Mouse (Mus musculus): ENCODE data around the gene Dgcr8. TPM values are rescaled to one million over a fixed set of nuclear protein-coding genes. Genes with fewer than 3 reads are reported as not detected.

The Dgcr8 gene
- polyA plus RNA-seq (2014; fragmentation: Illumina TruSeq; extraction: RNeasy Lipid Tissue Mini Kit (QIAGEN cat#74804); ENCODE audit: low read depth, low replicate concordance), result 27.5 TPM

DNA sequence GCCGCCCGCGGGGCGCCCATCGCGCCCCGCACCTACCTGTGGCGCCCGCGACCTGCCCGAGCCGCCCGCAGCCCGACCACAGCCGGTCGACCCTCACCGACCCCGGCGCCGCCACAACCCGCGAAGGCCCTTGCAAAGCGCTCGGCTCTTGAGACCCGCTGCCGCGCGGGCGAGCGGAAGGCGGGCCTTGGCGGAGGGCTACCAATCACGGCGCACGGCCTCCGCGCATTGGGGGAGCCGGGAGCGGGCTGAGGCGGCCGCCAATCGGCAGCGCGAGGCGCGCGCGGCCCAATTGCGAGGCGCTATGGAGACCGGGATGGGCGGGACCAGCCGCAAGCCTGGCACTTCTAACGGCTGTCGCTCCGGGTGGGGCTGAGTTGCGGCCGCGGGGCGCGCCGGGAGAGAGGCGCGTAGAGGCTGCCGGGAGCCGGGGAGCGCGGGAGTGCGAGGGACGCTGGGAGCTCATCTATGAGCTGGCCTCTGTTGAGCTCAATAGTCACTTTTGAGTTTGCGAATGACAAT, at the start of gene Dgcr8:
Dgcr8 (minus strand) TSS at position 180 of the 522 bp plus-strand sequence.

DNA sequence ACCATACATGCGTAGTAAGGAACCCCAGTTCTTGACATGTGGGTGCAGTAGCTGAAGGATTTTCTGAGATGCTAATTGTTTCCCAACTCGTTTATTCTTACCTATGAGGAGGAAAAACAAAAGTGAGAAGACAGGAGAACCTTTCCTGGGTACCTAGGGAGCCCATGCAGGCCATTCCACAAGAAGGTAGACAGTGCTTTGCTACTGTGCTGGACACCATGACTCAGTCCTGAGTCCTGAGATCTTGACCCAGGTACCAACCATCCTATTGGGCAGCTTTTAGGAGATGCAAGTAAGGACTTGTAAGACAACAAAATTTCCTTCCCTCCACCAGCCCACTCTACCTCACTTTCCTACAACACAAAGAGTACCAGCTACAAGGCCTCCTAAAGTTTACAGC, 30.8 kb downstream of the Dgcr8 start, which contains the start of gene Gm49776:
Gm49776 (minus strand) TSS at position 101 of the 400 bp plus-strand sequence.

GRCm38 (mm10) chr16:18248433-18249363, 40.3 kb downstream of the Dgcr8 start, which contains the start of the genes Trmt2a and Ranbp1:
TSS of gene Trmt2a (plus strand) at chr16:18248679.
TSS of gene Ranbp1 (minus strand) at chr16:18248732.

GRCm38 (mm10) chr16:18234671-18235388, 54.2 kb downstream of the Dgcr8 start, which contains the start of gene Zdhhc8:
TSS of gene Zdhhc8 (minus strand) at chr16:18235136.

DNA sequence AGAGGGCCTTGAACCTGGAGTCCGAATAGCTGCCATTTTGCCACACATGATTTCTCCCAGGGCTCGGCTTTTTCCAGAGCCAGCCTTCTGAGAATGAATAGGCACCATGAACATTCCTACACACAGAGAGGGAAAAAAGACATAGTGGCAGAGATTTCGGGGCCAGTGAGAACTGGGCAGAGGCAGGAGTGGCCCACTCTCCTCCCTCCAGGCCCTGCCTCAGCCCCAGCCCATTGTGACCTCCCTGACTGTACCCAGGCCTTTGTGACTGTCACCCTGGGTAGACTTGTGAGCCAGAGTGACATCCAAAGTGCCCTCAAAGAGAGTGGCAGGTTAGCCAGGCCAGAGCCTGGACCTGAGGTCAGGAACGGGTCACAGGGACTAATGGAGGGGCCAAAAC, 71.5 kb downstream of the Dgcr8 start, which contains the start of gene Ccdc188:
Ccdc188 (plus strand) TSS at position 301 of the 400 bp plus-strand sequence.

Other genes with a start within 250 kb of the Dgcr8 start
- 27.1 TPM for gene Dgcr6, start 236.4 kb downstream of the Dgcr8 start, polyA plus RNA-seq (2014; fragmentation: Illumina TruSeq; extraction: RNeasy Lipid Tissue Mini Kit (QIAGEN cat#74804); ENCODE audit: low read depth, low replicate concordance)
- gene Prodh, start 199.0 kb downstream of the Dgcr8 start, polyA plus RNA-seq (2014; fragmentation: Illumina TruSeq; extraction: RNeasy Lipid Tissue Mini Kit (QIAGEN cat#74804); ENCODE audit: low read depth, low replicate concordance), result 0.10 TPM
- gene Rtn4r, start 161.6 kb downstream of the Dgcr8 start, polyA plus RNA-seq (2014; fragmentation: Illumina TruSeq; extraction: RNeasy Lipid Tissue Mini Kit (QIAGEN cat#74804); ENCODE audit: low read depth, low replicate concordance), result not detected
- 1.6 TPM for gene Ccdc188, start 71.4 kb downstream of the Dgcr8 start, polyA plus RNA-seq (2014; fragmentation: Illumina TruSeq; extraction: RNeasy Lipid Tissue Mini Kit (QIAGEN cat#74804); ENCODE audit: low read depth, low replicate concordance)
- not detected for gene Zdhhc8, start 54.1 kb downstream of the Dgcr8 start, polyA plus RNA-seq (2014; fragmentation: Illumina TruSeq; extraction: RNeasy Lipid Tissue Mini Kit (QIAGEN cat#74804); ENCODE audit: low read depth, low replicate concordance)
- gene Trmt2a, start 40.6 kb downstream of the Dgcr8 start, polyA plus RNA-seq (2014; fragmentation: Illumina TruSeq; extraction: RNeasy Lipid Tissue Mini Kit (QIAGEN cat#74804); ENCODE audit: low read depth, low replicate concordance), result 20.0 TPM
- gene Ranbp1, start 40.5 kb downstream of the Dgcr8 start, polyA plus RNA-seq (2014; fragmentation: Illumina TruSeq; extraction: RNeasy Lipid Tissue Mini Kit (QIAGEN cat#74804); ENCODE audit: low read depth, low replicate concordance), result 116 TPM
- gene Gm49776, start 30.9 kb downstream of the Dgcr8 start, polyA plus RNA-seq (2014; fragmentation: Illumina TruSeq; extraction: RNeasy Lipid Tissue Mini Kit (QIAGEN cat#74804); ENCODE audit: low read depth, low replicate concordance), result not detected
- gene Tango2, start 58.9 kb upstream of the Dgcr8 start, polyA plus RNA-seq (2014; fragmentation: Illumina TruSeq; extraction: RNeasy Lipid Tissue Mini Kit (QIAGEN cat#74804); ENCODE audit: low read depth, low replicate concordance), result 3.0 TPM
- 0.08 TPM for gene Arvcf, start 58.9 kb upstream of the Dgcr8 start, polyA plus RNA-seq (2014; fragmentation: Illumina TruSeq; extraction: RNeasy Lipid Tissue Mini Kit (QIAGEN cat#74804); ENCODE audit: low read depth, low replicate concordance)
- 0.42 TPM for gene Txnrd2, start 137.1 kb upstream of the Dgcr8 start, polyA plus RNA-seq (2014; fragmentation: Illumina TruSeq; extraction: RNeasy Lipid Tissue Mini Kit (QIAGEN cat#74804); ENCODE audit: low read depth, low replicate concordance)
- 2.1 TPM for gene Comt, start 137.6 kb upstream of the Dgcr8 start, polyA plus RNA-seq (2014; fragmentation: Illumina TruSeq; extraction: RNeasy Lipid Tissue Mini Kit (QIAGEN cat#74804); ENCODE audit: low read depth, low replicate concordance)
- gene Gnb1l, start 209.5 kb upstream of the Dgcr8 start, polyA plus RNA-seq (2014; fragmentation: Illumina TruSeq; extraction: RNeasy Lipid Tissue Mini Kit (QIAGEN cat#74804); ENCODE audit: low read depth, low replicate concordance), result 15.6 TPM
- gene Rtl10, start 209.7 kb upstream of the Dgcr8 start, polyA plus RNA-seq (2014; fragmentation: Illumina TruSeq; extraction: RNeasy Lipid Tissue Mini Kit (QIAGEN cat#74804); ENCODE audit: low read depth, low replicate concordance), result not detected